Mouse (Mus musculus) erythroblast, embryonic 14.5 days (primary cell): ENCODE data around the gene Cacna1c.

ENCODE experiments used
- GATA1 ChIP-seq: IDR thresholded peaks from 2 replicates; pipeline ENCODE4 v1.6.1; 2012; ENCODE audit warnings: low read length, inconsistent platforms, mixed read lengths
- TAL1 ChIP-seq: IDR thresholded peaks from 3 replicates; pipeline ENCODE4 v1.6.1; 2012; ENCODE audit warnings: low read length, inconsistent platforms, mixed read lengths

GRCm38 (mm10) chr6:118608906-118609305, 587.3 kb downstream of the Cacna1c start:
- TF ChIP-seq TAL1 (no peak), GATA1 (no peak)
